Mouse (Mus musculus): Measurements from ENCODE around the gene Apbb2.

DNA sequence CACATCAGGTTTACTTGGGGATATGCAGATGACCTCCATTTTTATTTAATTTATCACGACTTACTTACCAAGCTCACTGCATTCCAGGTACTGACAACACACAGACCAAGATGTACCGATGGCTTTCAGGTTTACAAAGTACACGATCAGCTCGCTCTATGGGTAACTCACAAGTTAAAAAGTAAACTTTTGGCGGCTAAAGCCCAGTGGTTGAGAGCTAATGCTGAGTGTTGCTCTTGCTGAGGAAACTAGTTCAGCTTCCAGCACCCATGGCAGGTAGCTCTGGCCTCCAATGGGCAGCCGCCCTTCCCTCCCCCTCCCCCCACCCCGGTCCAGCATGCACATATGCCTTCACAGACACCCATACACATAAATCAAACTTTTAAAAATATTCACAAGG is 173.1 kb downstream of the Apbb2 start:
- TF ChIP-seq REST (IDR thresholded peaks at IDR 0.05; ENCODE audit: insufficient read depth, insufficient read length) (no peak), TCF3 (IDR thresholded peaks at IDR 0.05; ENCODE audit: insufficient read length, low read depth) (no peak), POLR2A (IDR thresholded peaks at IDR 0.05; ENCODE audit: insufficient read length, low read depth) (no peak), MYOG (IDR thresholded peaks at IDR 0.05; ENCODE audit: control insufficient read depth in 1 of 3, insufficient read depth in 1 of 3, insufficient read length in 2 of 3, low read depth in 2 of 3) (no peak), TCF12 (IDR thresholded peaks at IDR 0.05; ENCODE audit: insufficient read depth, poor library complexity, severe bottlenecking) (no peak), MYOD1 (IDR thresholded peaks at IDR 0.05; ENCODE audit: control insufficient read depth in 1 of 3, insufficient read length in 2 of 3, low read depth in 2 of 3) (no peak)
